Mouse (Mus musculus) CD4-positive naive resting alpha-beta T cell, adult 76 days (primary cell): ENCODE measurements around the gene Ly6g. TPM values are rescaled to one million over a fixed set of nuclear protein-coding genes. Genes with fewer than 3 reads are reported as not detected.

Source experiments
- total RNA-seq: library from RNA; stranded (reverse); gene quantifications from one replicate; pipeline ENCODE4 v1.2.4, GENCODE M21; 2023

Gene Ly6g
- total RNA-seq: not detected

DNA sequence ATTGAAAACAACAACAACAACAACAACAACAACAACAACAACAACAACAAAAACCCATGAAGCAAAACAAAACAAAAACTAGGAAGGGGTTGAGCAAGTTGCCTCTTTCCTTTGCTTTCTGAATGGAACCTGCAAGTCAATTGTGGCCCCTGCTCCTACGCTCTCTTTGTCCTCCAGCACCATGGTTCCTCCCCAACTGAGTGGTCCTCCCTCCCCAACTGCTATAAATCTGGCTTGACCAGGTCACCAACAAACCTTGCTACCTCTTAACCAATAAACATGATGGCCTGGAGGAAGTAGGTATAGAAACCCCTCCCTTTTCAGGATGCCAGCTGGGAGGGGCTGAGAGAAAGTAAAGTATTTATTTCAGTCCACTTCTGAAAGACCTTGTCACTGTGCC is at the start of gene Ly6g:
Ly6g (plus strand) TSS at position 301 of the 400 bp plus-strand sequence.

DNA sequence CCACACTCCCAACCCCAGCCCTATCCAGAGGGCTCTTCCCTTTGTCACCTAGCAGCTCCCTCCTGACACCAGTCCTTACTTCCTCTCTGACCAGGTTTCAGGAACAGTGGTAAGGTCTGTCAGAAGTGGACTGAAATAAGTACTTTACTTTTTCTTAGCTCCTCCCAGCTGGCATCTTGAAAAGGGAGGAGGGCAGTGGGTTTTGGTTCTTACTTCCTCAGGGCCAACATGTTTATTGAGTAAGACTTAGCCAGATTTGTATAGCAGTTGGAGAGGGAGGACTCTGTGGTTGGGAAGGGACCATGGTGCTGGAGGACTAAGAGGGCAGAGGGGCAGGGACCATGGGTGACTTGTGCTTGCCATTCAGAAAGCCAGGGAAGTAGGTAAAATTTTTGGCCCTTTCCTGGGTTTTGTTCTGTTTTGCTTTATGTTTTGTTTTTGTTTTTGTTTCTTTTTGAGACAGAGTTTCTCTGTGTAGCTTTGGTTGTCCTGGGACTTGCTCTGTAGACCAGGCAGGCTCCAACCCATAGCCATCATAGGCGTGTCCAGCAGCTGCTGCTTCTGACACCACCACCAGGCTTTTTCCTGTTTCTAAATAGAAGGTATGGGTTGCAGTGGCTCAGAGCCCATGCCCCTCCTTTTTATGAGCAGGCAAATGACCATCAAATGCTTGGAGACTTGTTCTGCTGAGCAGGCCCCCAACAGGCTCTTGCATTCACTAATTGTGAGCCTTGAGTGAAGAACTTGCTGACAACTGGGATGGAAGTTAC is 43.0 kb upstream of the Ly6g start, which contains the start of gene Ly6c2:
Ly6c2 (minus strand) TSS at position 110 of the 770 bp plus-strand sequence.

Other genes starting within 250 kb of the Ly6g start
- not detected for gene Ly6i, start 171.8 kb upstream of the Ly6g start, total RNA-seq
- gene Ly6a, start 157.2 kb upstream of the Ly6g start, total RNA-seq: 43.7 TPM
- 70.3 TPM for gene Ly6c1, start 106.4 kb upstream of the Ly6g start, total RNA-seq
- 18.6 TPM for gene Ly6c2, start 43.3 kb upstream of the Ly6g start, total RNA-seq
- not detected for gene BC025446, start 61.1 kb downstream of the Ly6g start, total RNA-seq
- gene Ly6f, start 113.2 kb downstream of the Ly6g start, total RNA-seq: not detected